9 mouse cellular contexts compared by ENCODE assay signal in the genomic region with DNA sequence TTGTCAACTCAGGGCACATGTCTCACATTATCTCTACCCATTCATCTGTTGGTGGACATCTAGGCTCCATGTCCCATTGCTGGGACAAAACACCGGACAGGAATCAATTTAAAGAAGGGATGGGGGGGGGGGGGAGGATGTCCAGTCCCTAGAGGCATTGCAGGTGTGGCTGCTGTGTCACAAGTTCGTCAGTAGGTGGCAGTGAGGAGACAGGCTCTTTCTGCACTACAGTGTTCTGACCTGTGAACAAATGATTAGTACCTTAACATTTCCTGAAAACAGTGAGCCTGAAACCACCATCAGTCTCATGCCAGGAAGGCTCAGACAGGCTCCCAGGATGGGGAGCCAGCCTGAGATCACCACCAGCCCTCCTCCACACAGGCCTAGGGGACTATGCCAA. TPM values are rescaled to one million over a fixed set of nuclear protein-coding genes. Genes with fewer than 3 reads are reported as not detected.
DNase-seq lines count a peak whose midpoint lies in the region; TF ChIP-seq lines count a peak whose summit lies in the region.
"Had no signal": no experiment of that assay in that cellular context is flagged by ENCODE, and none has a peak within 500 bp of the region (broad histone marks: within the 10 kb centered on the region; RNA-seq: fewer than 3 reads in every experiment).

No protein-coding gene starts in this region.

- no peak for TF ChIP-seq POLR2A in heart, adult 2 months (IDR thresholded peaks at IDR 0.05; ENCODE audit: insufficient read depth, low read depth, low read length)

- H3K79me2 ChIP-seq in heart, adult 2 months (replicated peaks; ENCODE audit: control insufficient read depth, insufficient read depth, low read length) = no peaks in the 10 kb centered on the region

- H3K9ac ChIP-seq in heart, adult 2 months (ENCODE audit: low read depth, low read length) = no peak overlapping the region
- H3K9ac ChIP-seq: heart, embryonic 15.5 days had no signal

- WGBS in heart, adult 2 months = 10% methylated on average over 2 of the region's 2 CpGs

- no peak for TF ChIP-seq EP300 in heart, adult 2 months (IDR thresholded peaks at IDR 0.05; ENCODE audit: insufficient read depth, low read depth, low read length)

- DNase-seq in heart, adult 2 months = no peak
- DNase-seq in heart, postnatal 25 days (ENCODE audit: low spot score) = no peak
- peak; percentile 27 to 59 for DNase-seq in spleen, postnatal 4 days (ENCODE audit: low spot score in 2 of 2)
- DNase-seq in spleen, adult 12 weeks (ENCODE audit: low spot score) = no peak
- peak; percentile 44 for DNase-seq in induced T-regulatory cell, adult 2 months (ENCODE audit: low read depth)
- peak; percentile 20 to 27 for DNase-seq in thymus, postnatal 36 days
- DNase-seq in right cerebral cortex, adult 18-20 months = no peak
- no peak for DNase-seq in layer of hippocampus, adult 8-10 months (ENCODE audit: low spot score in 2 of 2)

- H3K36me3 ChIP-seq in heart, adult 2 months (ENCODE audit: control insufficient read depth, insufficient read depth, low read length) = no peaks in the 10 kb centered on the region
- H3K36me3 ChIP-seq: heart, embryonic 15.5 days had no signal

- no peak overlapping the region for H3K27ac ChIP-seq in heart, adult 2 months
- H3K27ac ChIP-seq: heart, embryonic 15.5 days had no signal

- H3K4me3 ChIP-seq in heart, adult 2 months = no peak overlapping the region
- H3K4me3 ChIP-seq: heart, embryonic 15.5 days had no signal

- H3K4me1 ChIP-seq in heart, adult 2 months (ENCODE audit: control insufficient read depth, insufficient read depth, low read length) = no peaks in the 10 kb centered on the region
- H3K4me1 ChIP-seq: heart, embryonic 15.5 days had no signal

- peak; percentile 56 for TF ChIP-seq CTCF in heart, adult 2 months (IDR thresholded peaks at IDR 0.05)

- no peaks in the 10 kb centered on the region for H3K27me3 ChIP-seq in heart, adult 2 months (ENCODE audit: control insufficient read depth, insufficient read depth, low read length)
- H3K27me3 ChIP-seq: heart, embryonic 15.5 days had no signal

- intact Hi-C loops in heart, adult 2 months (cut with DNase I) = loop anchor here (10.0 kb wide), 1 partner anchor 622 kb away; no protein-coding TSS in a partner anchor
- intact Hi-C loops in heart, postnatal 25 days (cut with DNase I) = loop anchor here (10.0 kb wide), 2 partner anchors 242 to 602 kb away; no protein-coding TSS in a partner anchor

RNA-seq across cellular contexts. Expression of gene Arhgap22, which starts 6.8 kb away (rescaled TPM):
- 1 to 10 TPM; 1.3 to 1.6 TPM for total RNA-seq in heart, adult 2 months (2021)
- polyA plus RNA-seq in heart, adult 2 months (2012; rRNA removed) = 3.0 and 3.3 TPM in 2 replicates
- 1 to 10 TPM; 1.5 to 2.1 TPM for total RNA-seq in heart, postnatal 25 days (2021)
- 10 to 100 TPM in 3 of 4 experiments, 1 to 10 TPM in 1; 9.9 to 16.9 (median 12.6) TPM for total RNA-seq in layer of hippocampus, adult 8-10 months (2022)

RNA-seq across cellular contexts. Expression of gene Wdfy4, which starts 21.7 kb away (rescaled TPM):
- total RNA-seq in heart, adult 2 months (2021) = 1 to 10 TPM; 2.6 to 3.7 TPM
- 2.3 and 2.9 TPM in 2 replicates for polyA plus RNA-seq in heart, adult 2 months (2012; rRNA removed)
- 1 to 10 TPM; 2.3 to 2.7 TPM for total RNA-seq in heart, postnatal 25 days (2021)
- total RNA-seq in layer of hippocampus, adult 8-10 months (2022) = 1 to 10 TPM; 1.6 to 6.6 (median 4.7) TPM

Comparison
In these comparisons a context has a peak if more than half of its experiments do, and no peak if none do; other contexts are left out.
1. DNase-seq: peak in spleen, postnatal 4 days (2 of 2), induced T-regulatory cell, adult 2 months (single experiment) and thymus, postnatal 36 days (2 of 2); none in heart, adult 2 months (0 of 2), heart, postnatal 25 days (single experiment), spleen, adult 12 weeks (single experiment), right cerebral cortex, adult 18-20 months (single experiment) and layer of hippocampus, adult 8-10 months (0 of 2).